Mouse (Mus musculus) forebrain, embryonic 12.5 days (tissue): ENCODE measurements around the gene Ubfd1. TPM values are rescaled to one million over a fixed set of nuclear protein-coding genes. Genes with fewer than 3 reads are reported as not detected.

Experiments used
- ATAC-seq: fragments of 200-750 bp; cut with Nextera tagmentation; 2 replicates; pipeline ENCODE4 v1.8.0; 2017; ENCODE audit warnings: moderate TSS enrichment; ENCODE audit not compliant: low FRiP score
- H3K27ac ChIP-seq: fragments of 300-500 bp; sonication (generic); 2 replicates; pipeline ENCODE4 v1.5.1; 2016; ENCODE audit warnings: mild to moderate bottlenecking
- H3K27me3 ChIP-seq: fragments of 300-500 bp; sonication (generic); 2 replicates; pipeline ENCODE4 v1.6.1; 2016; ENCODE audit warnings: mild to moderate bottlenecking
- H3K36me3 ChIP-seq: fragments of 300-500 bp; sonication (generic); replicated peaks from 2 replicates; pipeline ENCODE4 v1.6.1; 2016; ENCODE audit warnings: mild to moderate bottlenecking
- H3K4me1 ChIP-seq: fragments of 300-500 bp; sonication (generic); 2 replicates; pipeline ENCODE4 v1.6.1; 2016
- H3K4me2 ChIP-seq: fragments of 300-500 bp; sonication (generic); 2 replicates; pipeline ENCODE4 v1.6.1; 2016; ENCODE audit warnings: mild to moderate bottlenecking, moderate library complexity
- H3K4me3 ChIP-seq: fragments of 300-500 bp; sonication (generic); replicated peaks from 2 replicates; pipeline ENCODE4 v1.5.1; 2016; ENCODE audit warnings: mild to moderate bottlenecking
- H3K9ac ChIP-seq: fragments of 300-500 bp; sonication (generic); 2 replicates; pipeline ENCODE4 v1.6.1; 2016; ENCODE audit warnings: mild to moderate bottlenecking
- H3K9me3 ChIP-seq: fragments of 300-500 bp; sonication (generic); 2 replicates; pipeline ENCODE4 v1.6.1; 2016
- WGBS: fragments of 180-500 bp; shearing (Covaris S2); methylation state at CpG from one replicate; pipeline ENCODE4 v1.1.7; 2016; 5-methylcytosine and 5-hydroxymethylcytosine counted together
- polyA plus RNA-seq: library from polyadenylated mRNA; unstranded; fragments of >200 nt; fragmentation: Nextera tagmentation; extraction: Ambion mirVana; gene quantifications from 2 replicates; pipeline ENCODE4 v1.2.1, GENCODE M21; 2016

Ubfd1 gene
- 78.9 and 83.5 TPM in 2 replicates for polyA plus RNA-seq

GRCm38 (mm10) chr7:122066945-122067516, at the start of gene Ubfd1, which contains the start of gene Ears2:
Gene Ubfd1 (plus strand): TSS chr7:122067175.
Gene Ears2 (minus strand): TSS chr7:122067263.
- H3K9ac ChIP-seq = peak within 1 kb of the TSS; percentile 97
- H3K4me1 ChIP-seq = peaks cover 29% of the 10 kb centered on the region
- H3K4me3 ChIP-seq = peak within 1 kb of the TSS; percentile 100
- H3K36me3 ChIP-seq = peaks cover 31% of the 10 kb centered on the region
- peak within 1 kb of the TSS; percentile 82 for H3K4me2 ChIP-seq
- ATAC-seq = peak; percentile 99
- WGBS = under 1% methylated on average over 59 of the region's 60 CpGs
- H3K27ac ChIP-seq = peak within 1 kb of the TSS; percentile 96
- H3K27me3 ChIP-seq = no peaks in the 10 kb centered on the region
- no peaks in the 10 kb centered on the region for H3K9me3 ChIP-seq

DNA sequence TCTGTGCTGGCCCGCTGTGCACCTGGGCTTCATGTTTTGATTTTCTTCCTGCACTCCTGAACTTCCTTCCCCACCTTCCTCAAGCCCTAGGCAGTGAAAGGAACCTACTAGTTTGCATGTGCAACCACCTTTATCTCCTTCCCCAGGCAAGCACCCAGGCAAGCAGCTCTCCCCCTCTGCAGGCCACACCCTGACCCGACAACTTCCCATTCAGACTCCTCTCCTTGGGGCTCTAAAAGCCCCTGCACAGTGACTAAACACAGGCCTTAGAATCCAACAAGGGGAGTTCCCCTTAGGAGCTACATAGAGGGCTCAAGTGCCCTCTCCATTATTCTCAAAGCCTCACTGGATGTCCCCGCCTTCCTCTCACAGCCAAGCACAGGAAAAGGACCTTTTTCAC, 48.7 kb upstream of the Ubfd1 start:
- no peaks in the 10 kb centered on the region for H3K27me3 ChIP-seq
- H3K4me1 ChIP-seq = peaks cover 38% of the 10 kb centered on the region
- H3K4me3 ChIP-seq = no peak overlapping the region
- no peak for ATAC-seq
- WGBS = 62% methylated on average over 3 of the region's 3 CpGs
- H3K36me3 ChIP-seq = 0 out of 2 replicates have a peak, but pooled peaks cover 3% of the 10 kb centered on the region
- no peak overlapping the region for H3K27ac ChIP-seq
- 0 out of 2 replicates have a peak overlapping the region, but pooled peaks have one; percentile 1 for H3K9ac ChIP-seq
- H3K4me2 ChIP-seq = peak overlapping the region; percentile 73; the same call in 1 of the 2 replicates
- H3K9me3 ChIP-seq = no peaks in the 10 kb centered on the region

- H3K36me3 ChIP-seq = 0 out of 2 replicates have a peak, but pooled peaks cover 3% of the 10 kb centered on the region
- 0 out of 2 replicates have a peak overlapping the region, but pooled peaks have one; percentile 27 for H3K27ac ChIP-seq
- H3K4me3 ChIP-seq = peak overlapping the region; percentile 79; the same call in 1 of the 2 replicates
- no peak for ATAC-seq
- peak overlapping the region; percentile 73 for H3K4me2 ChIP-seq
- H3K9ac ChIP-seq = no peak overlapping the region
- H3K27me3 ChIP-seq = no peaks in the 10 kb centered on the region
- WGBS = 88% methylated on average over 7 of the region's 7 CpGs
- H3K9me3 ChIP-seq = no peaks in the 10 kb centered on the region
- peaks cover 38% of the 10 kb centered on the region for H3K4me1 ChIP-seq
Measured at GRCm38 (mm10) chr7:122018978-122019377, 48.0 kb upstream of the Ubfd1 start.

DNA sequence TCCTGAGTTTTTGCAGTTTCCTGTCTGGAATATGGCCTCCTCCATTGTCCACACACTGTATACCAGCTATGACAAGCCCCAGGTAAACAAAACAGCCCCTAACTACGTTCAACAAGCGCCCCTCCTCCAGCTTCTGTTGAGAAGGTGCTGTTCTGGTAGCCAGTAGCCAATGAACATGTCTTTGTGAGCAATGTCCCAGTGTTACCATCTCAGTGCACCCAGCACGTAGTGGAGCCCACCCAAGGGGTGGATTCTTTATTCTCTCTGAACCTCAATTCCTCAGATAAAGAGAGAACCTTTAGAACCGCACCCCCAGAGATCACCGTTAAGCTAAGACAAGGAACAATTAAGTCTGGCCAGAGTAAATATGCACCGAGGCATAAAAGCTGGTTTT, 46.7 kb upstream of the Ubfd1 start:
- WGBS = under 1% methylated on average over 6 of the region's 6 CpGs
- Histone ChIP-seq H3K4me2 (peak overlapping the region; percentile 73), H3K27ac (peak overlapping the region; percentile 93), H3K36me3 (0 out of 2 replicates have a peak, but pooled peaks cover 3% of the 10 kb centered on the region), H3K27me3 (no peaks in the 10 kb centered on the region), H3K4me1 (peaks cover 34% of the 10 kb centered on the region), H3K4me3 (peak overlapping the region; percentile 79), H3K9ac (peak overlapping the region; percentile 75), H3K9me3 (no peaks in the 10 kb centered on the region)
- peak; percentile 50 for ATAC-seq

DNA sequence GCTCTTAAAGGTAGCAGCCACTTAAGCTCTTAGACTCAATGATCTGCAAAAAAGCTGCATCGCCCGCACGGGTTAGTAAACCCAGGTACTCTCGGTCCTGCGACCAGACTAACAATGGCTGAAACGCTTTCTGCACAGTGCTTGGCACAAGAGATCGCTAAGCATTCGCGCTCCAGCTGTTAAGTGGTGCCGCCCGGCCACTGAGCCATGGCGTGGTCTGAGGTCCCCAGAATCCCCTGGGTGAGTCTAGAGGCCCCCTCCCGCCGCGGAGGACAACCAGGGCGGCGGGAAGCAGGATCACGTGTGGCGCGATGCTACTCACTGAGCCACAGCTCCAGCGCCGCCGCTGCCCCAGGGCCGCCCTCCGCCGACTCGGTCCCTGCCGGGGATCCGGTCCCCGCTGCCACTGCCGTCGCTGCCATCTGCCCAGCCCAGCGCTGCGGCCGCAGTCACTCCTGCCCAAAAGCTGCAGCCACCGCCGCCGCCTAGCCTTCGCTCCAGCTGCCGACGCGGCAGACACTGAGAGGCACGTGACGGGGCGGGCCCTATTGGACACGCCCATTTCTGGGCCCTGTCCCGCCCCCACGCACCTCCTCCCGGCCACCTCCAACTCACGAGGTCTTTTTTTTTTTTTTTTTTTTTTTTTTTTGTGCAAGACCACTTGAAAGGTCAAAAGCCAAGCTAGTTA, 46.2 kb upstream of the Ubfd1 start, which contains the start of gene Gga2:
Gga2 (minus strand) TSS at position 556 of the 688 bp plus-strand sequence.
- under 1% methylated on average over 45 of the region's 50 CpGs for WGBS
- H3K4me2 ChIP-seq = peak within 1 kb of the TSS; percentile 73
- no peaks in the 10 kb centered on the region for H3K27me3 ChIP-seq

DNA sequence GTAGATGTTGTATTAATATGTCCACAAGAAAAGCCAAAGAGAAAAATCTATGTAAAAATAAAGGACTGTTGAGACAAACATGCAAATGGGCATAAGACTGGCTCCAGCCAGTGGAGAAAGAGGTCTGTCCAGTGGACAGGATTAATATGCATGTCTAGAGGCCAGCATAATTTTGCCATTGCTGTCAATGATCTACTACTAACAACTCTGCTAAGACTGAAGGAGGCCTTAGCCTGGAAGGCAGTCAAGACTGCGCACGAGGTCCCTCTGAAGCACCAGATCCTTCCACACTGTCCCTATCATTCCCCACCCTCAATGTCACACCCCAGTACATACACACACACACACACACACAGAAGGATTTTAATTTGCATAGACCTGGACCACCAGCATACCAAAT, 44.8 kb upstream of the Ubfd1 start:
- peaks cover 22% of the 10 kb centered on the region for H3K4me1 ChIP-seq
- 95% methylated on average over 2 of the region's 2 CpGs for WGBS
- ATAC-seq = no peak
- H3K9ac ChIP-seq = no peak overlapping the region
- no peak overlapping the region for H3K4me3 ChIP-seq
- H3K9me3 ChIP-seq = no peaks in the 10 kb centered on the region
- H3K27me3 ChIP-seq = no peaks in the 10 kb centered on the region
- 0 out of 2 replicates have a peak, but pooled peaks cover 3% of the 10 kb centered on the region for H3K36me3 ChIP-seq
- H3K4me2 ChIP-seq = no peak overlapping the region
- H3K27ac ChIP-seq = no peak overlapping the region

More for the DNA sequence above, 46.2 kb upstream of the Ubfd1 start, which contains the start of gene Gga2:
- Histone ChIP-seq H3K27ac (peak within 1 kb of the TSS; percentile 93), H3K4me3 (peak within 1 kb of the TSS; percentile 79), H3K9me3 (no peaks in the 10 kb centered on the region), H3K4me1 (peaks cover 28% of the 10 kb centered on the region), H3K9ac (peak within 1 kb of the TSS; percentile 75), H3K36me3 (0 out of 2 replicates have a peak, but pooled peaks cover 3% of the 10 kb centered on the region)
- peak; percentile 90 for ATAC-seq

DNA sequence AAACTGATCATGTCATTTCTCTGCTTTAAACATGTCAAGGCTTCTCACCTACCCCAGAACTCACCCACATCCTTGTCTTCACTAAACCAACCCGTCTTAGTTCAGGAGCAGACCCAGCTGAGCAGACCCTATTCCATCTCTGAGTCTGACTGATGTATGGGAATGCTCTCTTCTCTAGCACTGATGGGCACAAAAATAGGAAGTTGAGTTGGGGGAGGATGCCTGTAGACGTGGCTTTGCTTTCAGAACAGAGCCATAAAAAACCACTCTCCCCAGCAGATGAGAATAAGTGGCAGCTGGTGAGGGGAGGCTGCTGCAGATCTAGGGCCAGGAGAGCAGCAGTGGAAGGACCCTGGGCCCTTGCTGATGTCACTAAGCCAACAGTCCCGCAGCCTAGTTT, 33.6 kb upstream of the Ubfd1 start:
- H3K36me3 ChIP-seq = 0 out of 2 replicates have a peak, but pooled peaks cover under 1% of the 10 kb centered on the region
- WGBS = 78% methylated on average over 3 of the region's 3 CpGs
- no peak overlapping the region for H3K4me2 ChIP-seq
- no peaks in the 10 kb centered on the region for H3K27me3 ChIP-seq
- H3K4me3 ChIP-seq = no peak overlapping the region
- H3K27ac ChIP-seq = no peak overlapping the region
- no peak for ATAC-seq
- no peak overlapping the region for H3K9ac ChIP-seq
- no peaks in the 10 kb centered on the region for H3K4me1 ChIP-seq
- no peaks in the 10 kb centered on the region for H3K9me3 ChIP-seq

- H3K4me2 ChIP-seq = no peak overlapping the region
- H3K4me3 ChIP-seq = no peak overlapping the region
- H3K9me3 ChIP-seq = no peaks in the 10 kb centered on the region
- H3K4me1 ChIP-seq = no peaks in the 10 kb centered on the region
- H3K27me3 ChIP-seq = no peaks in the 10 kb centered on the region
- peaks cover 10% of the 10 kb centered on the region for H3K36me3 ChIP-seq
- WGBS = 44% methylated on average over 2 of the region's 2 CpGs
- H3K9ac ChIP-seq = no peak overlapping the region
- no peak for ATAC-seq
- H3K27ac ChIP-seq = no peak overlapping the region
Measured at GRCm38 (mm10) chr7:122034348-122034747, 32.6 kb upstream of the Ubfd1 start.

- H3K9me3 ChIP-seq = no peaks in the 10 kb centered on the region
- H3K27me3 ChIP-seq = no peaks in the 10 kb centered on the region
- H3K4me2 ChIP-seq = no peak overlapping the region
- no peak overlapping the region for H3K9ac ChIP-seq
- H3K4me1 ChIP-seq = no peaks in the 10 kb centered on the region
- WGBS = 89% methylated on average over 8 of the region's 8 CpGs
- H3K27ac ChIP-seq = no peak overlapping the region
- peaks cover 47% of the 10 kb centered on the region for H3K36me3 ChIP-seq
- no peak for ATAC-seq
- no peak overlapping the region for H3K4me3 ChIP-seq
Measured at GRCm38 (mm10) chr7:122044106-122044505, 22.9 kb upstream of the Ubfd1 start.

- no peak for ATAC-seq
- Histone ChIP-seq H3K36me3 (peaks cover 37% of the 10 kb centered on the region), H3K4me3 (no peak overlapping the region), H3K4me2 (no peak overlapping the region), H3K27ac (no peak overlapping the region), H3K4me1 (no peaks in the 10 kb centered on the region), H3K27me3 (no peaks in the 10 kb centered on the region), H3K9ac (no peak overlapping the region), H3K9me3 (no peaks in the 10 kb centered on the region)
- 85% methylated on average over 4 of the region's 4 CpGs for WGBS
Measured at GRCm38 (mm10) chr7:122045181-122045634, 21.8 kb upstream of the Ubfd1 start.

DNA sequence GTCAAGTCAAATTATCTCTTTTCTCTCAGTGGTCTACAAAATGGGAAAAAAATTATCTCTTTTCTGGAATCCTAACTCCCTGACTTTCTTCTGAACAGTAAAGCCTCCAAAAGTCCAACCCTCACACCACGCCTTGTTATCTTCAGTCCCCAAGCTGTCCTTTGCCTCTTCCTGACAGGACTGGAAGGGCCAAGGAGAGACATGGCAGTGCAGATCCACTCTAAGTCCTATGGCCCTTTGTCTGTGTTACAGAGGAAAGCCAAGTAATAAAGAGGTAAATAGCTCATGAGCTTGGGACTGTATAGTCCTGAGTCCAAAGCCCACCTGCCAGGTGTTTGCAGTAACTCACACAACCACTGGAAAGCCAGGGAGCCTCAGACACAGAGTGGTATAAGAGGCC, 21.3 kb upstream of the Ubfd1 start:
- H3K27ac ChIP-seq = no peak overlapping the region
- no peak for ATAC-seq
- no peaks in the 10 kb centered on the region for H3K9me3 ChIP-seq
- no peak overlapping the region for H3K4me2 ChIP-seq
- no peak overlapping the region for H3K4me3 ChIP-seq
- 93% methylated on average over 1 of the region's 1 CpGs for WGBS
- no peaks in the 10 kb centered on the region for H3K4me1 ChIP-seq
- no peaks in the 10 kb centered on the region for H3K27me3 ChIP-seq
- H3K36me3 ChIP-seq = peaks cover 37% of the 10 kb centered on the region
- H3K9ac ChIP-seq = no peak overlapping the region

GRCm38 (mm10) chr7:122046813-122047212, 20.2 kb upstream of the Ubfd1 start:
- H3K4me3 ChIP-seq = no peak overlapping the region
- no peaks in the 10 kb centered on the region for H3K4me1 ChIP-seq
- no peak overlapping the region for H3K9ac ChIP-seq
- no peak overlapping the region for H3K27ac ChIP-seq
- peaks cover 36% of the 10 kb centered on the region for H3K36me3 ChIP-seq
- 94% methylated on average over 2 of the region's 2 CpGs for WGBS
- H3K27me3 ChIP-seq = no peaks in the 10 kb centered on the region
- ATAC-seq = no peak
- H3K4me2 ChIP-seq = no peak overlapping the region
- H3K9me3 ChIP-seq = no peaks in the 10 kb centered on the region
